Mouse (Mus musculus): ENCODE data around the gene Itgb4. TPM values are rescaled to one million over a fixed set of nuclear protein-coding genes. Genes with fewer than 3 reads are reported as not detected.
A peak's percentile ranks its signal among the peaks of the same experiment; 100 is the strongest.

Itgb4 gene
- polyA plus RNA-seq, 1 experiment from 2014 or later: 0.23 TPM

GRCm38 (mm10) chr11:115962651-115963412, 11.7 kb upstream of the Itgb4 start:
- no peaks in the 10 kb centered on the region for H3K4me1 ChIP-seq (ENCODE audit: control insufficient read depth, insufficient read depth, low read length)
- no peak overlapping the region for H3K4me3 ChIP-seq (ENCODE audit: low read depth, low read length)
- no peak for ATAC-seq (ENCODE audit: low FRiP score)
- WGBS: 88% methylated on average over 9 of the region's 9 CpGs
- H3K9ac ChIP-seq (ENCODE audit: low read length): no peak overlapping the region
- H3K36me3 ChIP-seq (ENCODE audit: control insufficient read depth, insufficient read depth, low read length): peaks cover 52% of the 10 kb centered on the region
- H3K9me3 ChIP-seq (ENCODE audit: control insufficient read depth, low read length): no peaks in the 10 kb centered on the region
- no peak overlapping the region for H3K27ac ChIP-seq (ENCODE audit: low read depth, low read length)
- H3K4me2 ChIP-seq: no peak overlapping the region
- no peaks in the 10 kb centered on the region for H3K27me3 ChIP-seq (ENCODE audit: control insufficient read depth, insufficient read depth, low read length)
- no peak for DNase-seq (ENCODE audit: low spot score, missing footprints)

GRCm38 (mm10) chr11:115964977-115965604, 9.4 kb upstream of the Itgb4 start:
- 93% methylated on average over 10 of the region's 10 CpGs for WGBS
- Histone ChIP-seq H3K27me3 (ENCODE audit: control insufficient read depth, insufficient read depth, low read length) (no peaks in the 10 kb centered on the region), H3K9me3 (ENCODE audit: control insufficient read depth, low read length) (no peaks in the 10 kb centered on the region), H3K4me2 (no peak overlapping the region), H3K27ac (ENCODE audit: low read depth, low read length) (no peak overlapping the region), H3K36me3 (ENCODE audit: control insufficient read depth, insufficient read depth, low read length) (peaks cover 50% of the 10 kb centered on the region), H3K4me1 (ENCODE audit: control insufficient read depth, insufficient read depth, low read length) (peaks cover 2% of the 10 kb centered on the region), H3K4me3 (ENCODE audit: low read depth, low read length) (no peak overlapping the region), H3K9ac (ENCODE audit: low read length) (no peak overlapping the region)
- DNase-seq (ENCODE audit: low spot score, missing footprints) (no peak), ATAC-seq (ENCODE audit: low FRiP score) (no peak)

GRCm38 (mm10) chr11:115968731-115969405, 5.6 kb upstream of the Itgb4 start:
- Histone ChIP-seq H3K9me3 (ENCODE audit: control insufficient read depth, low read length) (no peaks in the 10 kb centered on the region), H3K4me3 (ENCODE audit: low read depth, low read length) (no peak overlapping the region), H3K36me3 (ENCODE audit: control insufficient read depth, insufficient read depth, low read length) (peaks cover 24% of the 10 kb centered on the region), H3K4me1 (ENCODE audit: control insufficient read depth, insufficient read depth, low read length) (peaks cover 4% of the 10 kb centered on the region), H3K4me2 (no peak overlapping the region), H3K9ac (ENCODE audit: low read length) (no peak overlapping the region), H3K27ac (ENCODE audit: low read depth, low read length) (no peak overlapping the region), H3K27me3 (ENCODE audit: control insufficient read depth, insufficient read depth, low read length) (peaks cover 3% of the 10 kb centered on the region)
- DNase-seq (ENCODE audit: low spot score, missing footprints) (no peak), ATAC-seq (ENCODE audit: low FRiP score) (no peak)
- 68% methylated on average over 5 of the region's 5 CpGs for WGBS

- no peak overlapping the region; the same call in 1 of the 2 replicates for H3K27ac ChIP-seq (ENCODE audit: low read depth, low read length)
Observed at GRCm38 (mm10) chr11:115970006-115970673, 4.4 kb upstream of the Itgb4 start.

GRCm38 (mm10) chr11:115971016-115971415, 3.5 kb upstream of the Itgb4 start:
- no peak overlapping the region for H3K27ac ChIP-seq (ENCODE audit: low read depth, low read length)
- peaks cover 6% of the 10 kb centered on the region; the same call in 1 of the 2 replicates for H3K36me3 ChIP-seq (ENCODE audit: control insufficient read depth, insufficient read depth, low read length)
- peaks cover 9% of the 10 kb centered on the region for H3K4me1 ChIP-seq (ENCODE audit: control insufficient read depth, insufficient read depth, low read length)
- DNase-seq (ENCODE audit: low spot score, missing footprints) (no peak), ATAC-seq (ENCODE audit: low FRiP score) (peak; percentile 62; the same call in 1 of the 2 replicates)
- H3K27me3 ChIP-seq (ENCODE audit: control insufficient read depth, insufficient read depth, low read length): peaks cover 24% of the 10 kb centered on the region
- 71% methylated on average over 6 of the region's 6 CpGs for WGBS
- H3K9me3 ChIP-seq (ENCODE audit: control insufficient read depth, low read length): no peaks in the 10 kb centered on the region
- H3K4me2 ChIP-seq: no peak overlapping the region
- no peak overlapping the region for H3K9ac ChIP-seq (ENCODE audit: low read length)
- no peak overlapping the region for H3K4me3 ChIP-seq (ENCODE audit: low read depth, low read length)

More at GRCm38 (mm10) chr11:115970006-115970673, 4.4 kb upstream of the Itgb4 start:
- no peak overlapping the region for H3K4me3 ChIP-seq (ENCODE audit: low read depth, low read length)
- WGBS: 67% methylated on average over 15 of the region's 15 CpGs
- no peaks in the 10 kb centered on the region for H3K9me3 ChIP-seq (ENCODE audit: control insufficient read depth, low read length)
- peaks cover 16% of the 10 kb centered on the region for H3K27me3 ChIP-seq (ENCODE audit: control insufficient read depth, insufficient read depth, low read length)
- peak overlapping the region; percentile 22; the same call in 1 of the 2 replicates for H3K9ac ChIP-seq (ENCODE audit: low read length)
- H3K4me1 ChIP-seq (ENCODE audit: control insufficient read depth, insufficient read depth, low read length): peaks cover 9% of the 10 kb centered on the region
- ATAC-seq (ENCODE audit: low FRiP score) (no peak), DNase-seq (ENCODE audit: low spot score, missing footprints) (no peak)
- H3K4me2 ChIP-seq: no peak overlapping the region
- H3K36me3 ChIP-seq (ENCODE audit: control insufficient read depth, insufficient read depth, low read length): peaks cover 13% of the 10 kb centered on the region; the same call in 1 of the 2 replicates

GRCm38 (mm10) chr11:115975083-115975420, 543 bp downstream of the Itgb4 start:
- DNase-seq (ENCODE audit: low spot score, missing footprints) (peak; percentile 89), ATAC-seq (ENCODE audit: low FRiP score) (no peak)
- Histone ChIP-seq H3K27ac (ENCODE audit: low read depth, low read length) (no peak overlapping the region), H3K4me3 (ENCODE audit: low read depth, low read length) (peak overlapping the region; percentile 32), H3K9me3 (ENCODE audit: control insufficient read depth, low read length) (no peaks in the 10 kb centered on the region), H3K9ac (ENCODE audit: low read length) (no peak overlapping the region), H3K27me3 (ENCODE audit: control insufficient read depth, insufficient read depth, low read length) (peaks cover 29% of the 10 kb centered on the region), H3K36me3 (ENCODE audit: control insufficient read depth, insufficient read depth, low read length) (no peaks in the 10 kb centered on the region), H3K4me2 (peak overlapping the region; percentile 50), H3K4me1 (ENCODE audit: control insufficient read depth, insufficient read depth, low read length) (peaks cover 7% of the 10 kb centered on the region)
- 4% methylated on average over 18 of the region's 18 CpGs for WGBS

- H3K27me3 ChIP-seq (ENCODE audit: control insufficient read depth, insufficient read depth, low read length): peaks cover 29% of the 10 kb centered on the region
Observed at GRCm38 (mm10) chr11:115975544-115975943, 1.0 kb downstream of the Itgb4 start.

GRCm38 (mm10) chr11:115982472-115982871, 8.0 kb downstream of the Itgb4 start:
- Histone ChIP-seq H3K4me1 (ENCODE audit: control insufficient read depth, insufficient read depth, low read length) (no peaks in the 10 kb centered on the region), H3K9ac (ENCODE audit: low read length) (no peak overlapping the region), H3K27me3 (ENCODE audit: control insufficient read depth, insufficient read depth, low read length) (no peaks in the 10 kb centered on the region), H3K4me3 (ENCODE audit: low read depth, low read length) (no peak overlapping the region), H3K4me2 (no peak overlapping the region), H3K9me3 (ENCODE audit: control insufficient read depth, low read length) (no peaks in the 10 kb centered on the region), H3K36me3 (ENCODE audit: control insufficient read depth, insufficient read depth, low read length) (no peaks in the 10 kb centered on the region), H3K27ac (ENCODE audit: low read depth, low read length) (no peak overlapping the region)
- DNase-seq (ENCODE audit: low spot score, missing footprints): no peak
- no peak for ATAC-seq (ENCODE audit: low FRiP score)
- WGBS: 90% methylated on average over 15 of the region's 15 CpGs

More at GRCm38 (mm10) chr11:115975544-115975943, 1.0 kb downstream of the Itgb4 start:
- no peak overlapping the region for H3K4me3 ChIP-seq (ENCODE audit: low read depth, low read length)
- H3K36me3 ChIP-seq (ENCODE audit: control insufficient read depth, insufficient read depth, low read length): no peaks in the 10 kb centered on the region
- no peak overlapping the region for H3K9ac ChIP-seq (ENCODE audit: low read length)
- DNase-seq (ENCODE audit: low spot score, missing footprints) (no peak), ATAC-seq (ENCODE audit: low FRiP score) (no peak)
- H3K4me2 ChIP-seq: no peak overlapping the region
- no peak overlapping the region for H3K27ac ChIP-seq (ENCODE audit: low read depth, low read length)
- 40% methylated on average over 12 of the region's 12 CpGs for WGBS
- peaks cover 4% of the 10 kb centered on the region; the same call in 1 of the 2 replicates for H3K4me1 ChIP-seq (ENCODE audit: control insufficient read depth, insufficient read depth, low read length)
- H3K9me3 ChIP-seq (ENCODE audit: control insufficient read depth, low read length): no peaks in the 10 kb centered on the region
